Mouse (Mus musculus): ENCODE results near the gene Cldn7.
A peak's percentile ranks its signal among the peaks of the same experiment; 100 is the strongest.
"Not testable (repeated sequence)": the region's sequence is repeated elsewhere in the genome, so short reads cannot be mapped to it uniquely, and the experiment has no call there.

The Cldn7 gene

GRCm38 (mm10) chr11:69939181-69939580 is 25.4 kb upstream of the Cldn7 start:
- no peak for DNase-seq (ENCODE audit: low read depth, low spot score)
- Histone ChIP-seq H3K27me3 (ENCODE audit: control insufficient read depth, insufficient read depth, low read length, poor library complexity, severe bottlenecking) (peaks cover 3% of the 10 kb centered on the region), H3K36me3 (ENCODE audit: control insufficient read depth, insufficient read depth, low read length, poor library complexity, severe bottlenecking) (no peaks in the 10 kb centered on the region)

DNA sequence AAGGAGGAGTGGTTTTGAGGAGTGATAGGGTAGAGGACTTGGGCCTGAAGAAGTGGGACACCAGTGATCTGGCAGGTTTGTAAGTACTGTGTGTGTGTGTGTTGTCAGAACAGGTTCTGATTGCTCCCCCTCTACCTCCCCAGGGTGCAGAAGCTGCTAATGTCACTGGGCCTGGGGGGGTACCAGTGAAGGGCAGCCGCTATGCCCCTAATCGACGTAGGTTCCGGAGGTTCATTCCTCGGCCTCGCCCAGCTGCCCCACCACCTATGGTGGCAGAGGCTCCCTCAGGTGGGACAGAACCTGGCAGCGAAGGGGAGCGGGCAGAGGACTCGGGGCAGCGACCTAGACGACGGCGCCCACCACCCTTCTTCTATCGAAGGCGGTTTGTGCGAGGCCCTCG is 24.8 kb upstream of the Cldn7 start:
- peaks cover 3% of the 10 kb centered on the region for H3K27me3 ChIP-seq (ENCODE audit: control insufficient read depth, insufficient read depth, low read length, poor library complexity, severe bottlenecking)
- no peak for DNase-seq (ENCODE audit: low read depth, low spot score)
- H3K36me3 ChIP-seq (ENCODE audit: control insufficient read depth, insufficient read depth, low read length, poor library complexity, severe bottlenecking), result no peaks in the 10 kb centered on the region

DNA sequence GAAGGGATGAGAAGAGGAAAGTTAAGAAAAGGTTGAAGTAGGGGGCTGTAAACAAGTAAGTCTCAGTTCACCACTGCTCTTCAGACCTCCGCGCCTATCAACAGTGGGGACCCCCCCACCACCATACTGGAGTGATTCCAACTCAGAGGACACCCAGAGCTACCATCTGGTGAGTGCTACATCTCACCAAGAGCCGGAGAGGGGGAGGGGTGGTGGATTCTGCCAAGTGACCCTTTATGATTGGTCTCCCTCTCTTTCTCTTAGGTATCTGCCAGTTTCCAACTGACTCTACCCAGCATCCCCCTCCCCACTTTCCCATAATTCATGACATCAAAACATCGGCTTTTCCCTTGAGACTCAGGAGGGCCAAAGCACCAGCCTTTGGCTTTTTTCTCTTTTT is 23.6 kb upstream of the Cldn7 start:
- H3K27me3 ChIP-seq (ENCODE audit: control insufficient read depth, insufficient read depth, low read length, poor library complexity, severe bottlenecking), result peaks cover 3% of the 10 kb centered on the region
- DNase-seq (ENCODE audit: low read depth, low spot score), result no peak
- H3K36me3 ChIP-seq (ENCODE audit: control insufficient read depth, insufficient read depth, low read length, poor library complexity, severe bottlenecking), result no peaks in the 10 kb centered on the region

GRCm38 (mm10) chr11:69945216-69945615 is 19.4 kb upstream of the Cldn7 start:
- Histone ChIP-seq H3K27me3 (ENCODE audit: control insufficient read depth, insufficient read depth, low read length, poor library complexity, severe bottlenecking) (no peaks in the 10 kb centered on the region), H3K36me3 (ENCODE audit: control insufficient read depth, insufficient read depth, low read length, poor library complexity, severe bottlenecking) (no peaks in the 10 kb centered on the region)
- DNase-seq (ENCODE audit: low read depth, low spot score), result no peak

DNA sequence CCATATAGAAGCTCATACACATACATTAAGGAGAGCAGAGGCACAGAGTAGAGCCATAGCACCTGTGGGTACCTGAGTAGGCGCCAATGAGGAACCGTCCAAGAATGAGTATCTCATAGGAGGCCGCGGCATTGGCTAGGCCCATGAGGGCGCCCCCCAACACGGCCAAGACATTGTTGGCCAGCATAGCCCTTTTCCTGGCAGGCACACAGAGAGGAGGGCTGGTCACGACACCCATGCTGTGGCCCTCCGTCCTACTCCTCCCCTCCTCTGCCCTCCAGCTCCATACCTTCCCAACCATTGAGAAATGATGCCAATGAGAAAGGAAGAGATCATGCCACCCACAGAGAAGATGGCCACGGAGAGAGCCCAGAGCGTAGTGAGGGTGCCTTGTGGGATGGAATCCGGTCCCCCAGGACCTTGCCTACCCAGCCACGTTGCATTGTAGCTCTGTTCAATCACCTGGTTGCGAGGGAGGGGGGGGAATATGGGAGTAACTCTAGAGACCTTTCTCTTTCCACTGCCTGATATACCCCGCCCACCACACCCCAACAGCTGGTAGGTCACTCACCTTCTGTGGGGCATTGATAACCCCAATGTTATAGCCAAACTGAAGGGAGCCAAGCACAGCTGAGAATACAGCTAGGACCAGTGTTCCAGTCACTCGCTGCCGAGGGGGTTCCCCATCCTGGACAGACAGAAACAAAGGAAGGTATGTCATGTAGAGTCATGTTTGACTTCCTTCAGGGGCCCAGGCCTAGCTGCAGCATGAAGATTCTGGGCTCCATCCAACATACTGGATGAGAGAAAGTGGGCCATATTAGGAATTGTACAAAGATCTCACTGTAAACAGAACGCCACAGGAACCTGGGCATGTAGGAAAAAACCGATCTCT is 18.3 kb upstream of the Cldn7 start:
- DNase-seq (ENCODE audit: low read depth, low spot score), result no peak
- no peaks in the 10 kb centered on the region for H3K36me3 ChIP-seq (ENCODE audit: control insufficient read depth, insufficient read depth, low read length, poor library complexity, severe bottlenecking)
- no peaks in the 10 kb centered on the region for H3K27me3 ChIP-seq (ENCODE audit: control insufficient read depth, insufficient read depth, low read length, poor library complexity, severe bottlenecking)

DNA sequence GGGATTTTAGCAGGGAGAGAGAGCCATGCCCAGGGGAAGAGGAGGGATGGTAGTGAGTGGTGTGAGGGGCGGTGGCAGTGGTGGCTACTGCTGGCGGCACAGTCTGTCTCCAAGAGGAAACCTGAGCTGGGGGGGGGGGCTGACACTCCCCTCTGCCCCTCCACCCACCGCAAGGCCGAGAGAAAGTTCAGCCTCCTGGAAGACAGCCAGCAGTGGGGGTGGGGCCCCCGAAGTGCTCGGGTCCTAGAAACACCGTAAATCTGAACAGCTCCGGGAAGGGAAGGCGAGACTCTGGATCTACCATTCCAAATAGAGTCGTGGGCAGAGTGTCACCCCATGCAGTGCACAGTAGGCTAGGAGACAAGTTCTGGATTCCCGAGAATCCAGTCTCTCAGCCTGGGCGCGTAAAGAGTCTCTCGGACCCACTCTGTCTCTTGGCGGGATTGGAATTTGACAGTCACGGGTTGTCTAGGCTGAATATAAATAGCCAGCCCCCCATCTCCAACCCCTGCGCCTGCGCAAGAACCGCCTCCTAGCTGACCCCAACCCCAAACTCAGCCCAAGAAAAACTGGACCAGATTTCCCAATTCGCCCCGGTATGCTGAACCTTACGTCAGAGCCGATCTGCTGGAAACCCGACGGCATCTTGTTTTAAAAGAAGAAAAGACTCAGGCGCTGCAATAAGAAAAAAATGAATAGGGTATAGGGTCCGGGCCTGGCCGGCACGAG is 17.1 kb upstream of the Cldn7 start:
- H3K27me3 ChIP-seq (ENCODE audit: control insufficient read depth, insufficient read depth, low read length, poor library complexity, severe bottlenecking), result no peaks in the 10 kb centered on the region
- no peaks in the 10 kb centered on the region for H3K36me3 ChIP-seq (ENCODE audit: control insufficient read depth, insufficient read depth, low read length, poor library complexity, severe bottlenecking)
- no peak for DNase-seq (ENCODE audit: low read depth, low spot score)

DNA sequence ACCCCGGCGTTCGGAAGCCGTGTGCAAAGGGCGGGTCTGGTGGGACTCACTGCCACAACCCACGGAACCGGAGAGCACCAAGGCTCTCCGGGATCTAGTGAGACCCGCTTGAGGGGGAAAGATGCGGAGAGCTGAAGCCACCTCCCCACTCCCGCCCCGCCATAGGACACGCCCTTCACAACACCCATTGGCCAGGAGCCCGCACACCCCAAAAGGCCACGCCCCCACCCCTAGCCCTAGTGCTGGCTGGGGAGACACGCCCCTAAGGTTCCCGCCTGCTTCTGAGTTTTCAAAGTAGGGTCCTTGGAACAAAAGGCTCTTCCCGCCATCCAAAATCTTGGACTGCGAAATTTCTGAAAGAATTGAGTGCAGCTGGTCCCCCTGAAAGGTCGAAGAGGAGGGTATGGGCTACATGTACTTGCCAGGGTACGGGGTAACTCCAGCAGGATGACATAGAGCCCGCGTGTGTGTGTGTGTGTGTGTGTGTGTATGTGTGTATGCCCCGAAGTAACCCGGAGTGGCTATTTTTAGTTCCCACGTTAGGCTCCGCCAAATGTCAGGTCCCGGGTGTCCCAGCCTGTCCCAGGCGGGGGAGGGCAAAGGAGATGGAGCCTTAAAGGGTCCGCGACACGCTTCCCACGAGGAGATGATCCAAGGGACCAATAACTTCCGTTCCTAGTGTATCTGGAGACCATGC is 16.4 kb upstream of the Cldn7 start, which contains the start of gene Slc2a4:
Gene Slc2a4 (minus strand): TSS at position 123 of the 697 bp plus-strand sequence.
- H3K27me3 ChIP-seq (ENCODE audit: control insufficient read depth, insufficient read depth, low read length, poor library complexity, severe bottlenecking), result no peaks in the 10 kb centered on the region
- no peaks in the 10 kb centered on the region for H3K36me3 ChIP-seq (ENCODE audit: control insufficient read depth, insufficient read depth, low read length, poor library complexity, severe bottlenecking)
- peak; percentile 85 for DNase-seq (ENCODE audit: low read depth, low spot score)

DNA sequence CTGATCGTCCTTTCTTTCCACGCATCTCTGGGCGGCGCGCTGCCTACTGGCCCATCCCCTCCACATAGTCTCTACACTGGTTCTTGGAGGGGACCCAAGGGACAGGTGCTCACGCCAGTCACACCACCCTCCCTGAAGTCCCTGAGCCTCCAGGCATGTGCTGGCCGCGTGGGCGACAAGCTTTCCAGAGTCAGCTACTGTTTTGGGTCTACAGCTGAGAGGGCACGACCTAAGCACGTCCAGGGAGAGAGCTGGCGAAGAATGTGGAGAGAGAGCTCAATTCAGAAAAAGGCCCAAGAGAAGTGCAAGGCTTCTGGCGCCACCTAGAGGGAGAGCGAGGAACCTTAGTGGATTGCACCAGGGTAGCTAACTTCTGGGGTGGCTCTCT is 15.8 kb upstream of the Cldn7 start:
- peak; percentile 92 for DNase-seq (ENCODE audit: low read depth, low spot score)
- Histone ChIP-seq H3K36me3 (ENCODE audit: control insufficient read depth, insufficient read depth, low read length, poor library complexity, severe bottlenecking) (no peaks in the 10 kb centered on the region), H3K27me3 (ENCODE audit: control insufficient read depth, insufficient read depth, low read length, poor library complexity, severe bottlenecking) (no peaks in the 10 kb centered on the region)

- no peaks in the 10 kb centered on the region for H3K36me3 ChIP-seq (ENCODE audit: control insufficient read depth, insufficient read depth, low read length, poor library complexity, severe bottlenecking)
- DNase-seq (ENCODE audit: low read depth, low spot score), result peak; percentile 59
- H3K27me3 ChIP-seq (ENCODE audit: control insufficient read depth, insufficient read depth, low read length, poor library complexity, severe bottlenecking), result no peaks in the 10 kb centered on the region
Observed at GRCm38 (mm10) chr11:69950807-69951459, 13.6 kb upstream of the Cldn7 start.

- no peaks in the 10 kb centered on the region for H3K36me3 ChIP-seq (ENCODE audit: control insufficient read depth, insufficient read depth, low read length, poor library complexity, severe bottlenecking)
- no peaks in the 10 kb centered on the region for H3K27me3 ChIP-seq (ENCODE audit: control insufficient read depth, insufficient read depth, low read length, poor library complexity, severe bottlenecking)
- DNase-seq (ENCODE audit: low read depth, low spot score), result peak; percentile 47
Observed at GRCm38 (mm10) chr11:69952274-69952673, 12.3 kb upstream of the Cldn7 start.

DNA sequence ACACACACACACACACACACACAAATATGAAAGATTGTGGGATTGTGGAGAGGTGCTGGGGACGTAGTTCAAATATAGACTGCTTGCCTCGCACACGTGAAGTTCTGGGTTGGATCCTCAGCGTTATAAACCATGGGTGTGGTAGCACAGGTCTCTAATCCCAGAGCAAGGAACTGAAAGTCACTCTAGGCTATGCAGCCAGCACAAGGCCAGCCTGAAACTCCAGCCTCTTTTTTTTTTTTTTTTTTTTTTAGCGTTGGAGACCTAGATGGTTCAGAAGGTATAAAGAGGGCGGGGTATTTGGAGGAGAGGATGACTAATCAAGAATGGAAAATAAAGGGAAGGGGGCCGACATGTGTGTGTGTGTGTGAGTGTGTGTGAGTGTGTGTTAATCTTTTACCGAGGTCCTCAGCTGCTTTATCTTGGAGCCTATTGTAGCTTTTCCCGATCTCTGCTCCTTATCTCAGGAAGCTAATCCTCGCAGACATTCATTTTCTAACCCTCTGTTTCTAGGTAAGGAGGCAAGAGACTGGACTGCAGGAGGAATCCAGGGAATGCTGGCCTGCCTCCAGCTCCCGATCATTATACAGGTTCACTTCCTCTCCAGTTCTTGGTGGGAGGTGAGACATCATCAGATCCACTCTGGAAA is 11.2 kb upstream of the Cldn7 start:
- no peaks in the 10 kb centered on the region for H3K36me3 ChIP-seq (ENCODE audit: control insufficient read depth, insufficient read depth, low read length, poor library complexity, severe bottlenecking)
- no peaks in the 10 kb centered on the region for H3K27me3 ChIP-seq (ENCODE audit: control insufficient read depth, insufficient read depth, low read length, poor library complexity, severe bottlenecking)
- DNase-seq (ENCODE audit: low read depth, low spot score), result no peak

DNA sequence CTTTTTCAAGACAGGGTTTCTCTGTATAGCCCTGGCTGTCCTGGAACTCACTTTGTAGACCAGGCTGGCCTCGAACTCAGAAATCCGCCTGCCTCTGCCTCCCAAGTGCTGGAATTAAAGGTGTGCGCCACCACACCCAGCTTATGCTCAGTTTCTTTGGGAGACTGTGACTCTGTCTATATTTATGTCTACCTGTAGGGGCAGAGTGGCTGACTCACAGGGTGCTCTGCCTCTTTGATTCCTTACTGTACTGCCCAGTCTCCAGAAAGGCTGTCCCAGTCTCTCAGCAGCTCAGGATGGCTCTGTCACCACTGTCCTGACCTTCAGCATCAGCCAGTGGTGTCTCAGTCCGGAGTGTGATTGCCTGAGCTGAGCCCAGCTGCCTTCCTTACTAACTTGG is 9.0 kb upstream of the Cldn7 start:
- not testable (repeated sequence) for H3K36me3 ChIP-seq (ENCODE audit: control insufficient read depth, insufficient read depth, low read length, poor library complexity, severe bottlenecking); H3K27me3 ChIP-seq (ENCODE audit: control insufficient read depth, insufficient read depth, low read length, poor library complexity, severe bottlenecking); DNase-seq (ENCODE audit: low read depth, low spot score)

DNA sequence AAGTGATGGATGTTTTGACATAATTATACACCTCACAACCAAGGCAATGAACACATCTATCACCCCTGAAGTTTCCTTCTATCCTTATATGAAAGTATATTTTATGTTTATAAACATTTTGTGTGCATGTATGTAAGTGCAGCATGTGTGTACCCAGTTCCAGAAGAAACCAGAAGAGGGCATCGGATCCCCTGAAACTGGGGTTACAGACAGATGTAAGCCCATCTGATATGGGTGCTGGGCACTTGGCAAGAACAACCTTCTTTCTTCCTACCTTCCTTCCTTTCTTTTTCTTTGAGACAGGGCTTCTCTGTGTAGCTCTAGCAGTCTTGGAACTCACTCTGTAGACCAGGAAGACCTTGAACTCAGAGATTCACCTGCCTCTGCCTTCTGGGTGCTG is 8.4 kb upstream of the Cldn7 start:
- Histone ChIP-seq H3K27me3 (ENCODE audit: control insufficient read depth, insufficient read depth, low read length, poor library complexity, severe bottlenecking) (no peaks in the 10 kb centered on the region), H3K36me3 (ENCODE audit: control insufficient read depth, insufficient read depth, low read length, poor library complexity, severe bottlenecking) (no peaks in the 10 kb centered on the region)
- DNase-seq (ENCODE audit: low read depth, low spot score), result peak; percentile 48

GRCm38 (mm10) chr11:69960616-69961015 is 4.0 kb upstream of the Cldn7 start:
- no peaks in the 10 kb centered on the region for H3K36me3 ChIP-seq (ENCODE audit: control insufficient read depth, insufficient read depth, low read length, poor library complexity, severe bottlenecking)
- H3K27me3 ChIP-seq (ENCODE audit: control insufficient read depth, insufficient read depth, low read length, poor library complexity, severe bottlenecking), result no peaks in the 10 kb centered on the region; the same call in 1 of the 2 replicates
- peak; percentile 39 for DNase-seq (ENCODE audit: low read depth, low spot score)
